Mouse (Mus musculus) cerebellum, adult 8-10 months (tissue): ENCODE measurements around the gene Tspan18.

Experiments
- DNase-seq: peaks from one replicate; pipeline ENCODE4 v3.0.0; 2022

Tspan18 gene

DNA sequence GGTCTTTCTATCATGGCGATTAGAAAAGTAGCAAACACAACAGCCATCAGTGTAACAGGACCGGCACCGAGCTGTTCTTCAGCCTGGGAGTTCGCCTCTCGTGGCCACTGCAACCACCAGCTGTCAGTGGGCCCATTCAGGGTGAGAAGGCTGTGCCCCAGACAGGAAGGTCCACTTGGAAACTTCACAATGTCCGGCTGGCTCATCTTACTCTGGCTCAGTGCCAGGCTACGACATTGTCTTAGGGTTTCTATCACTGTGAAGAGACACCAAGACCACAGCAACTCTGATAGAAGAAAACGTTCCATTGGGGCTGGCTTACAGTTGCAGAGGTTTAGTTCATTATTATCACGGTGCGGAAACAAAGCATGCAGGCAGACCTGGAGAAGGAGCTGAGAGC is 45.1 kb downstream of the Tspan18 start:
- DNase-seq, result no peak

DNA sequence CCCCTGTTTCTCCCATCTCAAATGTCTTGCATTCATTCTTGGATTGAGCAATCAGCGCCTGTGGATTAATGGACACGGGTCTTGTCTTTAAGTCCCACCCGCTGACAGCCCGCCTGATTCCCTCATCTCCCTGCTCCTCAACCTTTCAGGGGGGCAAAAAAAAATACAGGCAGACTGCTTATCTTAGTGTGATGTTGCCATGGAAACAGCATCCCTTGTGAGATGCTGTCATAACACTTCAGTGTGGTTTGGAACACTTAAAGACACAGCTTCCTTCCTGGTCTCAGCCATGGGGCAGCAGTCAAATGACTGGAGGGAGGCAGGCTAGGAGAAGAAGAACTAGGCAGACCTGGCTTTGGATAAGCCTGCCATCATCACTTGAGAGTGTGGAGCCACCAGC is 47.0 kb downstream of the Tspan18 start:
- no peak for DNase-seq

DNA sequence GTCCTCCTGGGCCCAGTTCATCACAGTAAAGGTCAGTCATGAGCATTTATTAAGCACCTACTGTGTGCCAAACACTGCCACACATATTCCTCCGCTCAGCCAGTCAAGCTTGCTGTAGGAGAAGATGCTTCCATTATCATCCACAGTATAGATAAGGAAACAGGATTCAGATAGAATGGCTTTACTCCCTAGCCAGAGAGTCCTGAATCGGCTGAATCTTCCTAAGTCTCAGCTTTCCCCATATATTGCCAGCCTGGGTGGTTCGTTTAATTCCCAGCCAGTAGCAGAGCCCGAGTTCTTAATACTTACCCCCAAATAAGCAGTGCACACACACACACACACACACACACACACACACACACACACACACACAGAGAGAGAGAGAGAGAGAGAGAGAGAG is 47.6 kb downstream of the Tspan18 start:
- no peak for DNase-seq

DNA sequence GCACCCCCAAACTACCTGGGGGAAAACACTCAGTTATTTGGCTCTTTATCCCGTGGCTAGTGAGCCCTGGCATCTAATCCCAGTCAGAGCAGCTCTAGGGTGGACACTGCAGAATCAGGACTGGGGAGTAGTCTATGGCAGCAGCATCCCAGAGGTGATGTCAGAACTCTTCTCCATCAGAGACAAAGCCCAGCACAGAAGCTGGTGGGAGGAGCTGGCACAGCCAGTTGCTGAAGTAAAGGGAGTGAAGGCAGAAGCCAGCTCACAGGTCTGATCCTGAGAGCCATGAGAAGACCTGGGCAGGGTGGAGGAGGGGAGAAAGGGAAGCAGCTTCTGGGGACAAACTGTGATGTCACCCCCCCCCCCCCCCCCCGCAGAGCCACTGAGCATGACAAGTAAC is 48.0 kb downstream of the Tspan18 start:
- DNase-seq, result no peak

DNA sequence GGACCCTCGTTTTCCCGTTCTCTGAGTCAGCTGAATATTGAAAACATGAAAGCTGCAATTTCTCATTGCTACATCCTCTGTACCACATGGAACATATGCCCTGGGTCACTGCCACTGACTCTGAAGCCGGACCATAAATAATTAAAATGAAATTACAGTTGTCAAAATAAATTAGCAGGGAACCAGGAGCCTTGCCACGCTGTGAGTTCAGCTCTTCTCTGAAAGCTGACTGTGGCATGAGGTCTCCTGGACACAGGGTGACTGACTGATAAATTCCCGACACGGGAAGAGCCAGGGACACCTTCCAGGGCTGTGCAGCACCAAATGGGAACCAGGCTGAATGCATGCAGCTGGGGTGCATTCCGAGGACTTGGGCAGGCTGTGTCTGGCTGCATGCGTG is 48.5 kb downstream of the Tspan18 start:
- DNase-seq, result peak; percentile 31

DNA sequence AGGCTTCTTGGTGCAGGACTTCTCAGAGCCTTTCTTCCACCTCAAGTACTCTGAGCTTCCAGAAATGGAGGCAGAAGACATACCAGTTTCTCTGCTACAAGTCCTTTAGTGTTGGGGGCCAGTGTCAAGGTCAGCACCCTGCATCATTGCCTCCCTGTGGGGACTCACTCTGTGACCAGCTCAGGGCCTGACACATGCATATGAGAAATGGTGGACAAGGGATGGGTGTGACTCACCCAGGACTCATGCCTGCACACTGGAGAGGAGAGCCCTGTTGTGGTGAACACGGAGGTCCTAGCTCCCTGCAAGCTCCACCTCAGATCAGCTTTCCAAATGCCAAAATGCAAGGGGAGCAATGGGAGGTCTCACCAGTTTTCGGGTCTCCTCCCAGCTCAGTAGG is 49.7 kb downstream of the Tspan18 start:
- DNase-seq, result no peak

DNA sequence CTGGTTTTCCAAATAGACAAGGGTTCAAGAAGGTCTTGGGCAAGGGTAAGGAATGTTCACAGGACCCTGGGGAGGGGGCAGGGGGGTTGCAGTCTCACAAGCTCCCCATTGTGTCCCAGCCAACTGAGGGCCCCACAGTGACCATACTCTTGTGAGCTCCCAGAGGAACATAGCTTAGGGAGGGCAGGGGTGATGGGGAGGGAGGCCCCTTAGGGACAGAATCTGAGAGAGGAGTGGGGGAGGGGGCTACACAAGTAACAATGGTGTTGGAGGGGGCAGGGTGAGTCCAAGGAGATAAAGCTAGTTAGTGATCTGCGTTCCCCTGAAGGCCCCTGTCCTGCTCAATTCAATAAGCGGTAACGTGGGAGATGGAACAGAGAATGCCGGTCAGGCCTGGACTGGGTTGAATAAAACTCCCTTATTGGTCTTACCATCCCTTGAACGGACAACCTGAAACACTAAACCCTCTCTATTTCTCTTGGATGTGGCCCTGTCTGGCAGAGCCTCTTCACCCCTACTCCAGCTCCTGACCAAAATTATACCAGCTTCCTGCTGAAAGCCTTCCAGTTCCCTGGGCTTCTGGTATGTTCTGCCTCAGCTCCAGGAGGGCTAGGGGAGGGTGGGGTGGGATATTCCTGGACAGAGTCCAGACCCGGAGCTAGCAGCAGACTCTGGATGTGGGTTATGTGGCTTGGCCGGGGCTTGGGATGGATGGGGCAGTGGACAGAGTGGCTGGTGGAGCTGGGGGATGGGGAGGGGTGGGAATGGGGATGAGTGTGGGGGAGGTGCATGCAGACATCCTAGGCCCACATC is 50.6 kb downstream of the Tspan18 start:
- DNase-seq, result no peak

DNA sequence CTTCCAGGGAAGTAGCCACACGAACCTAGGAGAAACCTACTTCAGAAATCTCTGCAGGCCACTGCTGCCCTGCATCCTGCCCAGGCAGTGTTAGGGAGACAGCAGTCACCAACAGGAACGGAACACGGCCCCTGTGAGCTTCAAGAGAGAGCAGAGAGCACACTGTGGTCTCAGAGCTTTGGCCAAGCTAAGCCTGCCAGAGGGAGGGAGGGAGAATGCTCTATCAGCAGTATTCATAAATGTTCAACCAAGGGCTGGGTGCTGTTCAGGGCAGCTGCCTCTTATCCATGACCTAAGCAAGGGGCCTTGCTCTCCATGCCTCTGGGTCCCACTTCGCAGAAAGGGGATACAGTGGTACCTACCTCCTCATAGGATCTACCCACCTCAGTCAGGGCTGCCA is 51.7 kb downstream of the Tspan18 start:
- DNase-seq, result no peak

DNA sequence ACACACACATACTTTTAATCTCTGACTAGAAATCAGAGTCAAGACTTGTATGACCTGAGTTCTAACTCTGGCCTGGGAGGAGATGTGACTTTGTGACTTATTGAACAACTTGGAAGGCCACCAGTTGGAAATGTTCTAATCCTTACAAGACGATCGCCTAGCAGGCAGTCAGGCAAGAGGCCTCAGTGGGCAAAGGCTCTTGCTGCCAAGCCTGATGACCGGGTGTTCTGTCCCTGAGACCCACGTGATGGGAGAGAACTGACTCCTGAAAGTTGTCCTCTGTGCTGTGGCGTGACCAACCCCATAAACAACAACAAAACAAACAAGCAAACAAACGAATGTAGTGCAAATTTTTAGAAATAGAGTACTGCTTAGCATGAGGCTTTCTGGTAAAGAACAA is 52.8 kb downstream of the Tspan18 start:
- no peak for DNase-seq

DNA sequence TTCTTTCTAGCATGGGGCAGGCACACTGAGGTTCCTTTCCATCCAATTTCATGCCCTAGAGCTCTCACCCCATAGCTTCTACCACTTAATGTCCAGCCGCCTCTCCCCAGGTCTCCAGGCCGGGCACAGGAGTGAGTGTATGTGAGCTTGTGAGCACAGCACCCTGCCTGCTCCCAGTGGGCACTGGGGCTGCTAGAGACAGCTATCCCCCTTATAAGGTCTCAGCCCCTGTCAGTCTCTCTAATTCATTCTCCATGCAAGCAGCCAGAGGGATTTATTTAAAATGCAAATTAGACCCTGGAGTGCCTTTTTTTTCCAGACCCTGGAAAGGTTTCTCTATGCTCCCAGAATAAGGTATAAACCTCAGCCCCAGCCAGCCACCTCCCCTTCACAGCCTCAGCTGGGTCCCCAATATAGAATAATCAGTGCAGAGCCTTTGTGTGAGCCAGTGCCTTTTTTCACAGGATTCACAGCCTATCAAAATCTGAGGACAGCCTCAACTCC is 54.1 kb downstream of the Tspan18 start:
- no peak for DNase-seq

DNA sequence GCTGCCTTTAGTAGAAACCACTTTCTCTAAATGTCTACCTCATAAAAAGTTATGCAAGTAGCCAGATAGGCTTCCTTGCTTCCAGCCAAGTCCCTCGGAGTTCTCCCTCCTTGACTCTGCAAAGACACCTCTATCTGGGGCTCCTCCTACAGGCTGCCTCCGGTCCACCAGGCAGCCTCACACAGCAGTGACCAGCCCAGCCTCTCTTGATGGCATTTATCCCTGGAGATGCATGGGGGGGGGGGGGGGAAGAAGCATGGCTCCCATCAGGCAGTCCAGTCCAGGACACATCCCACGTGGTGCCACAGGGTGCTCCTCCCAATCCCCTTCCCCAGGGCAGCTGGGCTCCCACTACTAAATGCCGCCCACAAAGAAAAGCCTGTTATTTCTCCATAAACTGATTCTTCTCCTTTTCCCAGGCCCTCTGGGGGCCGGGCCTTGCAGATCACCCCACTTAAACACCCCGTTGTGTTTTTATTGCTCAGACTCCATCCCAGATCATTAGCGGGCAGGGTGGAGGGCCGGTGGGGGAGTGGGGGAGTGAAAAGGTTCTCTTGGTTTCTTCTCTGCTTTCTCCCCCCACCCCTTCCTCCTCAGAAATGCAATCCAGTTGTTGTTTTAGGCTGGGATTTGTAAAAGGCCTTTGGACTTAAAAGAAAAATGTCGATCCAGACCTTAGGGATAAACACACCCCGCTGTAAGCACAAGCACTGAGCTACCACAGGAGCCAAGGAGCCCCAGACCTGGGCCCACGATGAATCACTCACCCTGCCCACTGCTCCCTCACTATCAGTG is 55.9 kb downstream of the Tspan18 start:
- DNase-seq, result no peak

DNA sequence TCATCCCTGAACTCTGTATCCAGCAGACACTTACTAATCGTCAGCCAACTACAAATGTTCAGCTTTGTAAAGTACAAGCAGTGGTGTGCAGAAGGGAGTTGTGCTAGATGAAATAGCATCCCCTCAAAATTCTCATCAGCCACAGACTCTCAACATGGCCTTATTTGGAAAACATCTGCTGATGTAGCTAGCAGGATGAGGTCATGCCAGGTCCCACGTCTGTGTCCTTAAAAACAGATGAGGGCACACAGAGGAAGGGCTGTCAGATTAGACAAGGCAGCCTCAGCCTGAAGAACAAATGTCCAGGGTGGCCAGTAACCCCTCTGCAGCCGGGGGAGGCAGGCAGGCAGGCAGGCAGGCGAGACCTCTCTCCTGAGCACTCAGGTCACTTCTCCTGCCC is 56.8 kb downstream of the Tspan18 start:
- DNase-seq, result no peak

DNA sequence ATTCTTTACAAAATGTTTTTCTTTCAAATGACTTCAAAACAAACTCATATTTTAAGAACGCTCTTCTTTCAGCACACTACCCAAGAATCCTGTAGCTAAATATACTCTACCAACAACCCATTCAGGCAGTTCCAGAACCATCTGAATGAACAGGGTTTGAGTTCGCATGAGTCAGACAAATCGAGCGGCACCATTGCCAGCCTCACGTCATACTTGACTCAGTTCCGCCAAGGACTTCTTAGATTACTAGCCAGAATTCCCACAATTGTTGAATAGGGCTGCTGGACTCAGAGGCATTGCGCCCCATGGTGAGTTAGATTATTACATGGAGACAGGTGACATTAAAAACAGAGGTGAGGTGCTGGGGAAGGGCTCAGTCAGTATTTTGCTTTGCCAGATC is 58.3 kb downstream of the Tspan18 start:
- no peak for DNase-seq

DNA sequence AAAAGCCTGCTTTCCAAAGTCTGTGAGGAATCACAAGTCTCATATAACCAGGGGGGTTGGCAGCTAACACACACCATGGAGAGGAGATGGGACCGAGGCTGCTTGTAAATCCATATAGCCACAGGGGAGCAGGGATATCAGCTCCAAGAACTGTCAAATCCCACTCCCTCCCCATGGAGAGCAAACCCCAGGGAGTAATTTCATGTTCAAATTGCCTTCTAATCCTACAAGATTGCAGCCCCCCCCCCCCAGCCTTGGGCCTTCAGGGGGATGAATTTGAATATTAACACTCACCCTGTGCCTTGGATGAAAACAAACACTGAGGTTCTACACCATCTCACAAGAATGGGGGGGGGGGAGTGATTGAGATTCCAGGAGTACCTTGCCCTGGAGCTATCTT is 60.4 kb downstream of the Tspan18 start:
- no peak for DNase-seq

DNA sequence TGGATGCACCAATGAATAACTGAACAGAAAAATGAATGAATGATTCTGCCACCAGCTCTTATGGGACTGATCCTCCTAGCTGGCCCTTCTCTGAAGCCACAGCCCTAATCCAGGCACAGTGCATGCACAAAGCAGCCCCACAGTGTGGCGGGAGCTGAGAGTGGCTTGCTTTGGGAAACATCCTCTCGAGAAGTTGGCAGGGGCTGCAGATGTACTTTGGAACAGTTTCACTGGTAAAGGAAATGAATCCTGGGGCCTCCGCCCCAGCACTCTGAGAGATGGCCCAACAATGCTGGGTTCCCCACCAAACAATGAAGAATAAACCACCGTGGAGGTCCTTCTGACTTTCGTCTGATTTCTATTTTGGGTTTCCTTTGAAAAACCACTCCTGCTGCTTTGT is 64.2 kb downstream of the Tspan18 start:
- DNase-seq, result no peak

DNA sequence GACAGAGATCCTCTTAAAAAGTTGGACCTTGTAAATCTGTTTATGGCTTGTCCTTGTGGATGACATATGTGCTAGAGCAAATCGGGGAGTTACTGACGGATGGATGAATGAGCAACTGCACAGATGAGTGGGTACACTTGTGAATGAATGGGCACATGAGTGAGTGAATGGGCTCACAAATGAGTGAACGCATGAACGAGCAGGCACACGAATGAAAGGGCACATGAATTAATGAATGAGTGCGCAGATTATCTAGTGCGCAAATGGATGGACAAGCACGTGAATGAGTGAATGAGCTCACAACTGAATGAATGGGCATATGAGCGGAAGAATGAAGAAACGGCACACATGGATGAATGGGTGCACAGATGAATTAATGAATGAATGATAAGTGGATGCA is 64.7 kb downstream of the Tspan18 start:
- DNase-seq, result no peak

DNA sequence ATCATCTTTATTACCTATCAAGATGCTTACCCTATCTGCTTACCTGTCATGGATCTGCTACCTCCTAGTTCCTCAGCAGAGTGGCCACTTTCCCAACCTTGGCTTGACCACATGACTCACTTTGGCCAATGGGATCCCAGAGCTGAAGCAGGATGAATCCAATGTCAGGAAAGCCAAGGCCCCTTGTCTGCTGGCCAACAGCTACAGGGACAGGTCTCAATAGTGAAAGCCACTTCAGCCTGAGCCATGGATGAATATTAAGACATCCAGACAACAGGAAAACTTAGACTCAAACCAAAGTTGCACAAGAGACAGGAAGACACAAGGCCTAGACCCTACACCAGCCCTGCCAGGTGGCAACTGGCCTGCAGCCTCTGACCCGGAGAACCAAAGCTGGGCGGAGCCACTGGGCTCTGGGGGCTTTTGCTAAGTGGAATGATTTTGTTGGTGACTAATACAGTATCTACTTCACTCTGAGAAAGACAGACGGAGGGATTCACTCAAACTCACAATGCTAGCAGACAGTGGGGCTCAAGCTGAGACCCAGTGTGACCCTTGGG is 65.5 kb downstream of the Tspan18 start:
- no peak for DNase-seq

DNA sequence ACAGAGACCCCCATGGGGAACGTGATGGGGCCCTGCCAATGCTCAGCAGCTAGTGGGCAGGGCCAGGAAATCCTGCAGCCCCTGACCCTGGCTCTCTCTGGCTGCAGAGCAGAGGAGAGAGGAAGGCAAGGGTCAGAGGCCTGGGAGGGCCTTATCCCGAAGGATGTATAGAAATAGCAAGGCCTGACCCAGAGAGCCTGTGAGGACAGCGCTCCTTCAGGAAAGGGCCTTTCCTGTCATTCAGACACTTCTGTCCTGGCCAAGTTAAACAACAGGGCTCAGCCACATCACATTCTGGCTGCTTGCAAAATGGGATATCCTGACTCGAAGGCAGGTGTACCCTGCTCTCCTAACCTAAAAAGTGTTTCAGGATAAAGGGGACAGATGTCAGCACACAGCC is 66.5 kb downstream of the Tspan18 start:
- DNase-seq, result no peak

DNA sequence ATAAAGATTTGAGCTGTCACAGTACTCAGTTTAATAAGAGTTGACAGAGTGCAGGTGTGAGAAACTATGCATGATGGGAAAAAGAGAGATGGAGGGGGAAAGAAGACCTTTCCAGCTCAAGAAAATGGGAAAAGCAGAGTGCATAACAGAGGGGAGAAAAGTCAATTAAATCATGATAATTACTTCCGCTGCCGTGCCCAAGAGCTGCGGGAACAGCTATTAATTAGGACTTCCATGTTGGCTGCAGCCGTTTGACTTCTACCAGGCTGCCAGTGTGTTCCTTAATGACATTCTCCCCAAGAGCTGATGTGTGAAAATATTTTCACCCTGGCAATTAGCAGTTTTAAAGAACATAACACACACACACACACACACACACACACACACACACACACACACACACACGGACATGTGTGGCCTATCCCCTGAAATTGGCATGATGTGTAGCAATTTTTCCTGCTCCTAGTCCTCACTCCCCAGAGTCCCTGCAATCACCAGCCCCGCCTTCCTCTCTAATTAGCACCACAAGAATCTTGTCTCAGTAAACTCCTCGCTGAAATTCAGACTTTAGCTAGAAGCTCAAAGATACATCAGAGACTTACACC is 67.6 kb downstream of the Tspan18 start:
- no peak for DNase-seq

DNA sequence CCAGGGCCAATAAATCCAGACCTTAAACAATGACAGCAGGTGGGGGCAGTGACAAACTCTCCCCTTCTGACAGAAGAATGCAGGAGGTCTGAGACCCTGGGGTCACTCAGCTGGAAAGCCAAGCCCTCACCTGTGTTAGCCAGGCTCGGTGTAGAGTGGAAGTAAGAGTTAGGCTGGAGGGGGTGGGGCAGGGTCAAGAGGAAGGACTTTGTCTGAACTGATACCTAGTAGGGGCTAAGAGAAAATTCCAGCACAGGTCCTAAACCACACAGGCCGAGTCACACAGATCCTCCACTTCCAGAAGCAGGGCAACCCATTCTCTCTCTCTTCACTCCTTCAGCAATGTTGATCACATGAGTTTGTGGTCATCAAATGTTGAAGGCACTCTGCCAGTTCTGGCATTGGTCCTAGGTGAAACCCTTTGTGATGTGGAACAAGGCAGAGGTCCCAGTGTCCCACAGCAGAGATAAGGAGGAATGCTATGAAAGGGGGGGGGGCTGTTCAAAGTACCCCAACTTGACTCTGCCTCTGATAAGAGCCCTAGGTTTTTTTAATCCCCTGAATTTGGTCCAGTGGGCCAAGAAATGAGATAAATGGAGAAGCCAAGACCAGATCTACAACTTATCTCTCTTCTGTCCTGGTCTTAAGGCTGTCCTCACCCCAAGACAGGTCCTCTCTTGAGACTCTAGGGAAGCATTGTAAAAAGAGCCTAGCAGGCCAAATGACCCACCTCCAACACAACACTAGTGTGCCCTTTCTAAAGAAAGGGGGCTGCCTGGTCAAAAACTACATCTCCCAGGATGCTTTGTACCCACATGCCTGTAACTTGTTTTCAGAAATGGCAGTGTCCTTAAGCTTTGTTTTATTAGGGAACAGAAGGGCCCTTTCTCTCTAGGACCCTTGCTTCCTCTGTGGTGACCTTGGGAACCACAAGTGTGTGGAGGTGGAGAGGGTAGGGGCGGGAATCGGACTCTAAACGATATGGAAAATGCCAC is 71.7 kb downstream of the Tspan18 start:
- no peak for DNase-seq

DNA sequence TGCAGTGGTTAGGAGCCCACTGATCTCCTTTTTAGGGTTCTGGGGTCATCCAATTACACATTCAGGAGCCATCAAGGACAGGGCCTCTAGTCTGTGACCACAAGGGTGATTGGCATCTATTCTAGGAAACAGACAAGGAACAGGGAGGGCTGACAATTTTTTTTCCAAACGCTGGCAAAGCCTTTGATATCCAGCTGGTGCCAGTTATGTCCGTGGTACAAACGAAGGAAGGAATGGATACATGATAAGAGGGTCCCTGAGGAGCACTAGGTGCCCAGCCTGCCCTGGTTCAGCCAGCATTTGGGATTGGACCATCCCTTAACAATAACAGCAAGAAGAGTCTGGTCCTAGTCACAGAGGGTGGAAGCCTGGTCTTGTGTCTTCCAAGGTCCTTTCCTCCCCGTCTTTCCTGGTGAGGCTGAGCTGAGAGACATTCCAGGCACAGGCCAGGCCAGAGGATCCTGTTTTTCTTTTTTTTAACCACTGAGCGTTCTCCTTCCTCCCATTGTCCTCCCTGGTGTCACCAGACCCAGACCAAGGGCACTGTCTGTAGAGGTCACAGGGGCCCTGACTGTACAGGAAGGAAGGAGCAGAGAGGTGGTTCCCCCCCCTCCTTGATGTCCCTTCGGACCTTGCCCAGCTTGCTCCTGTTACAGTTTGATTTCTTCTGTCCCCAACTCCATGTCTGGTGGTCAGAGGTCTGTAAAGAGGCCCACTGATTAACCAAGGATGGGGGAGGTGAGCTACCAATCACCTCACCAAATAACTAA is 72.6 kb downstream of the Tspan18 start:
- DNase-seq, result no peak
